Mouse (Mus musculus) left cerebral cortex, postnatal 14 days (tissue): ENCODE measurements around the gene Kdm2b. TPM values are rescaled to one million over a fixed set of nuclear protein-coding genes. Genes with fewer than 3 reads are reported as not detected.
"Not testable (repeated sequence)": the region's sequence is repeated elsewhere in the genome, so short reads cannot be mapped to it uniquely, and the experiment has no call there.

Experiments used
- DNase-seq, 2 experiments: peaks; one replicate each; pipeline ENCODE4 v3.0.0; 2021 to 2022; ENCODE audit warnings: low spot score in 2 of 2, mixed read lengths in 1 of 2
- intact Hi-C: fragments of 180-260 bp; cut with DNase I; formaldehyde crosslinking; loops from one replicate; pipeline ENCODE4 v1.15.1; 2025
- total RNA-seq, 2 experiments: library from RNA; stranded (reverse); gene quantifications; 2 replicates each; pipeline ENCODE4 v1.2.3; 2021

Kdm2b gene
- total RNA-seq, 2 experiments from 2014 or later = 29.1 to 31.1 TPM

DNA sequence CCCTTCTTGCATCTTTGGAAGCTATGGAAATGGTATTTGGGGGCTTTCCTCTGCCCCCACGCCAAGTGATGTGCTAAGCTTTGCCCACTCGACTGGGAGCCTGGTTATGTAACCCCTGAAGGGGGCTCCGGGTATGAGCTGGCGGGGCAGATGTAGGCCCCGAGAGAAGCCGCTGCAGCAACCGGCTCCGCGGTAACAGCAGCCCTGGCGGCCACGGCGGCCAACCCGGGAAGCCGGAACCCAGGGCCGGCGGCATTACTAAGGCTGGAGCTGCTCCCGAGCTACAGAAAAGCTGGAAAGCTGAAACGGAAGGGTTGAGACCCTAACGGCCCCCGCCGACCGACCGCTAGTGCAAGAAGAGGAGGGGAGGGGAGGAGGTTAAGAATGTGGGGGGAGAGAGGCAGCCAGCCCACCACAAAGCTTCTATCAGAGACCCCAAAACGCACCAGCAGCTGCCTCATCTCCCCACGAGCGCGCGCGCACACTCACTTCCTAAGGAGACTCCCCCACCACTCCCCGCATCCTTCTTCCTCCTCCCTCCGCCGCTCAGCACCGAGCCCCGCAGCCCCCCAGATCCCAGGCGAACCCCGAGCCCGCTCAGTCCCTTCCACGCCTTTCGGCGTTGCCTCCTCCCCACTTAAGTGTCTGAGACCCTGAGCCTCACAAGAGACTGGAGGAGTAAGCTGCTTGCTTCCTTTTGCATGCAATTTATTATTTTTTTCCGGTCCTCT, 1.4 kb downstream of the Kdm2b start:
- DNase-seq = peak in 1 of 2 experiments; percentile 56
- intact Hi-C loops = no loop called here

DNA sequence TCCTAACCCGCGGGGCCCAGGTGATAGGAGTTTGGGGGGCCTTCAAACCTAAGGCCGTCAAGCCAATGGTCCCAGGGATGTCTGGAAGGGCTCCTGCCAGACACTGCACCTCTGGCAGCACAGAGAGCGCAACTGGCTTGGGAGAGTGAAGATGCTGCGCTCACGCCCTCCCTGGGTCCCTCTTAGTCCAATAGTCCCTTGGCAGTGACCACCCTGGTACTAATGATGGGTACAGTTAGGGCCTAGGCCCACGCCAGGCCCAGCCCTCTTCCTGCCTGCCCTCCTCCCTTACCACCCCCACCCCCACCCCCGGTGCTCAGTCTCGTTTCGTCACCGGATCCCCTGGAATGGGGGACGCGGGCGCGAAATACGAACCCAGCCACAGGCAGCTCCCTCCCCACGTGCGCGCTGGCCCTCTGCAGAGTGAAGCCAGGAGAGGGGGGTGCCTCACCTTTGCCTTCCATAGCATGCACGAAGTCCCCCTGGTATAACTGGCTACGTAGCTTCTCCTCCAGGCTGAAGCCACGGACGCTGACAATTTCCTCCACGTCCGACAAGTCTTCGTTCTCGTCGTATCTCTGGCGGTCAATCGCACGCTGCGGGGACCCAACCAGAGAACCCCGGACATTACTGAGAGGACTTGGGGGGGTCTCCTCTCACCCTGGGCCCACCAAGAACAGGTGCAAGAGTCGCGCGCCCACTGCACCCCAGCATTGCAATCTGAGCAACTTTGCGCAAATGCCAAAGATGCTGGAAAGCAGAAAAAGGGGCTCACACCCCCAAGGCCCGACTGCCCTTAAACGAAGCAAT, 2.2 kb downstream of the Kdm2b start:
- DNase-seq = peak in 1 of 2 experiments; percentile 54
- intact Hi-C loops = no loop called here

DNA sequence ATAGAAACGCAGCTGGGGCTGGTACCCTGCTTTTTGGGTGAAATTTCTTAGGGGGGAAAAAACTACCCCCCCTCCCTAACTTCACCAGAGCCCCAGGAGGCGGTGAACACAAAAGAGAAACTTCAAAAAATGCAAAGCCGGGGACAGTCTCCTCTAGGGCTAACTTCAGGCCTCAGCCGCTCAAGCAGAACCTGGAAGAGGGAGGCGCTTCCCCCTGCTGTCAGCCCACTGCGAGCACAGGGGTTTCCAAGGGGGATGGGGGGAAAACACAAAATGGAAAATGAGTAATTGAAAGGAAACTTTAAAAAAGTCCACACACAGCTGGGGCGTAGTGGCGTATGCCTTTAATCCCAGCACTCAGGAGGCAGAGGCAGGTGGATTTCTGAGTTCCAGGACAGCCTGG, 3.5 kb downstream of the Kdm2b start:
- intact Hi-C loops = no loop called here

DNA sequence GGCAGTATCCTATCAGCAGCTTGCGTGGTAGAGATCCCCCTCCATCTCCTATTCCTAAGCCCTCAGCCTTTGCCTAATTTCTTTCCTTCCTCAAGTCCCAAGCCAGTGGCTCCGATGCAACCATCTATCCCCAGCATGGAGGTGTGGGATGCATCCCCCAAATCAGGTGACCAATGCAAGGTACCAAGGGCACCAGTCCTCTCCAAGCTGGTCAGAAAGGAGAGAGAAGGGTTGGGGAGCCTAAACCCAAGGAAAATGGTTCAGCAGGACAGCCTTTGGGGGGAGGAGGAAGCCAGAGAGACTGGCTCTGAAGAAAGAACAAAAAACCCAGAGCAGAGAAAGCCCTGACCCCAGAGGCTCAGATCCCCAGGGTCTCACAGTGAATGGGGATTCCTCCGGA, 4.3 kb downstream of the Kdm2b start:
- intact Hi-C loops = no loop called here
- DNase-seq = no peak

More for the DNA sequence above, 3.5 kb downstream of the Kdm2b start:
- no peak for DNase-seq

DNA sequence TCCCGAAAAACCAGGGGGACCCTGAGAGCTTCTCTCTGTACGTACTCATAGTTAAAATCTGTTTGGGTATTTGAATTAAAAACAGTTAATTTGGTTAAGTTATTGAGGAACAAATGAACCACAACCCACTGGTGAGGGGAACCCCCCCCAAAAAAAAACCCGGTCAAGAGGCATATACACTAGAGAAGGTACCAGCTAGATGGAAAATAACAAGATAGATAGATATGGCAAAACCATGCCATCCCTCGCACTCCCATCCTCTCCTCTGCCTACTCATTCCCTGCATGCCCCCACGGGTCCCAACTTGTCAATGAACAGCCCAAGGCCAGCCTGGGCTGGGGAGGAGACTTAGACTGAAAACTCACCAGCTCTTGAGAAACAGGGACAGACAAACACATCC, 5.1 kb downstream of the Kdm2b start:
- no peak for DNase-seq
- intact Hi-C loops = no loop called here

DNA sequence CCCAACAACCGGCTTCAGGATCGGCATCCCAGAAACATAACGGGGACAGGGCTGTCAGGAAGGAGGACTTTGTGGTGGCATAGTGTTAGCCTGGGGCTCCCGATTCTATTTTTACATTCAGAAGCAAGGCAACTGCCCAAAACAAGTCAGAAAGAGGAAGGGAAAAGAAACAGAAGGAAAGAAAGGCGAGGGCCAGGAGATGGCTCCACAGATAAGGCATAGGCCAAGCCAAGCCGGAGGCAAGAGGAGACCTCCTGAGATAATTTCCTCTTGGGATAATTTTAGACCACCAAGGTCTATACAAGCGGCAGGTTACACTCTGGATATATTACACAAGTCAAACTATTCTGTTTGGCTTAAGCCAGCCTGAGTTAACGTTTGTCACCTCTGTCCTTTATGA, 10.7 kb downstream of the Kdm2b start:
- DNase-seq = no peak
- intact Hi-C loops = no loop called here

DNA sequence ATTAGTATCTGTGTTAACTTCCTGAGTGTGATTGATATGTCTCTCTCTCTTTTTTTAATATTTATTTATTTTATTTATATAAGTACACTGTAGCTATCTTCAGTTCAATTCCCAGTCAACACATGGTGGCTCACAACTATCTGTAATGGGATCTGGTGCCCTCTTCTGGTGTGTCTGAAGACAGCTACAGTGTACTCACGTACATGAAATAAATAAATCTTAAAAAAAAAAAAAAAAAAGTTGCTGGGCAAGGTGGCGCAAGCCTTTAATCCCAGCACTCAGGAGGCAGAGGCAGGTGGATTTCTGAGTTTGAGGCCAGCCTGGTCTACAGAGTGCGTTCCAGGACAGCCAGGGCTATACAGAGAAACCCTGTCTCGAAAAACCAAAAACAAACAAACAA, 14.9 kb downstream of the Kdm2b start:
- intact Hi-C loops, DNase-seq: not testable (repeated sequence)

DNA sequence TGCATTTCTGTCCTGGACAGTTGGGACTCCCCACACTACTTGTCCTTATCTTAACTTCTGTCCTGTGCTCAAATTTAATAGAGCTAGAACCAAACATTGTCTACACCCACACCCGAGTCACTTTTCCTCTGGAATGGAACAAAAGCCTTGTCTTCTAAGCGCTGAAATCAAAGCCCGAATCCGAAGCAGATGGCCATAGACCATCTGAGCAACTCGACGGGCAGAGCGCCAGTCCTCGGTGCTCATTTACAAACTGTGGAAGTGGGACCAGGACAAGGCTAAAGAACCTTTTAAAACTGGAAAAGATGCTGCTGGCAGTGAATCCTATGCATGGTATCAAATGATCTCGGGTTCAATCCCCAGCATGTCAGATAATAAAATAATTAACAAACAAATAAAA, 17.5 kb downstream of the Kdm2b start:
- intact Hi-C loops = no loop called here

DNA sequence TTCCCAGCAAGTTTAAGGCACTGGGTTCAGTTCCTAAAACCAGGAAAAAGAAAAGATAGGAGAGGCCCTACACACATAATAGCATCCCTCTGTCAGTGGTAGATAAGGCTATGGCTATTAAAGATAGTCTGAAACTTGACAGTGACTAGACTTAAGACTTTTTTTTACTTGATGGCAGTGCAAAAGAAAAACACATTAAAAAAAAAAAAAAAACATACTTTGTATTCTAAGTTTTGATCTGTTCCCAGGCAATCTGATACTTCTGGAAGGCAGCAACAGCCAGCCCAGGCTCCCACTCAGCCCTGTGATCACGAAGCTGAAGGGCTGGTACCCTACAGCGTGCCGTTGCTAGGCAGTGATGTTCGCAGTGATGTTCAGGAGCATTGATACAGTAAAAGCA, 18.2 kb downstream of the Kdm2b start:
- intact Hi-C loops = no loop called here
- DNase-seq = peak in 1 of 2 experiments; percentile 60

More for the DNA sequence above, 17.5 kb downstream of the Kdm2b start:
- peak; percentile 51 to 69 for DNase-seq

DNA sequence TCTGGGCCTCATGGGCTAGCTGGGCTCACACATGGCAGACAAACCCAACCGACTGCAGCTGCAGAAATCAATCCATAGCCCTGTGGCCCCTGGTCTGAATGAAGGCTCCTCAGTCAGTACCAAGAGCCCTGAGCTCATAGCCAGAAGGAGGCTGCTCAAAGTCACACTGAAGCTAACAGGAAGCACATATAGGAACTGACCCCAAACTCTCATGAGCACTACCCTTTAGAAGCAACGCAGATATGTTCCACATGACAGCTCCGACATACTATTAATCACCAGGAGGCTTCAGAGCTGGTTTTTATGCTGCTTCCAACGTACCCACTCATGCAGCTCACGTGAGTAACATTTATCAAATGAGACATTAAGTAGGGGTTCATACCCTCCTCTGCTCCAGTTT, 19.6 kb downstream of the Kdm2b start:
- no peak for DNase-seq

DNA sequence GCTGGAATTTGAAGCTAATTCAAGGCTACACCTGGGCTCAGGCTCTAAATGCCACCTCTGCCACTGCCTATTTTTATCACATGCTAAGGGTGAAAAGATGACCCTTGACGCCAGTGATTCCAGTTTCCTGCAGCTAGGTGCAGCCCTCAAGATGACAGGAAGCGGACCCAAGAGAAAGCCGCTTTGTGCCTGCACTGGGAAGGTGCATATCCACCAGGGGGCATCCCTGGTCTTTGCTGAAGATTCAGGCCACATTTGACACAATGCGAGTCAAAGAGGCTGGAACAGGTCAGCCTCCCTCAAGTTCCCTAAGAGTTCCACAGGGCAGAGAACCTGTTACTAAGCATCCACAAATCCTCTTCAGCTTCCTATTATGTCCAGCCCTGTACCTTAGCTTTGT, 21.3 kb downstream of the Kdm2b start:
- intact Hi-C loops = loop anchor here (1.0 to 2.0 kb wide), 2 partner anchors 44 to 78 kb away; no protein-coding TSS in a partner anchor
- DNase-seq = peak; percentile 72 to 79

More for the DNA sequence above, 19.6 kb downstream of the Kdm2b start:
- intact Hi-C loops = no loop called here

DNA sequence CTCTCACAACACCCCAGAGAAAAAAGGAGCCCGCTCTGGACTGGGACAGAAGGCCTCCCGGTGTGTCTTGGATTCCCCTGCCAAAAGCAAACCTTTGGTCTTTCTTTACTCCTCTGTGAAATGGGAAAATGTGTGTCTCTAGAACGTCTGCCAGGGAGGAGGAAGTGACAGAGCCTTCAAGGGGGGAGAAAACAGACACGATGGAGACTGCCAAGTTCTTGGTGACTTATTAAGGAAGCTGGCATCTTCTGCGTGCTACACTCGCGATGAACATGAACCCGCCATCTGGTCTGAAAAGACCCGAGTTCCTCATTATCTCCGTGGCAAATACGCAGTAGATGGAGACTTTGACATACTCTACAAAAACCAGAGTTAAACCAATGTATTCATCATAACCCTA, 24.2 kb downstream of the Kdm2b start:
- intact Hi-C loops = no loop called here
- peak in 1 of 2 experiments; percentile 28 for DNase-seq

DNA sequence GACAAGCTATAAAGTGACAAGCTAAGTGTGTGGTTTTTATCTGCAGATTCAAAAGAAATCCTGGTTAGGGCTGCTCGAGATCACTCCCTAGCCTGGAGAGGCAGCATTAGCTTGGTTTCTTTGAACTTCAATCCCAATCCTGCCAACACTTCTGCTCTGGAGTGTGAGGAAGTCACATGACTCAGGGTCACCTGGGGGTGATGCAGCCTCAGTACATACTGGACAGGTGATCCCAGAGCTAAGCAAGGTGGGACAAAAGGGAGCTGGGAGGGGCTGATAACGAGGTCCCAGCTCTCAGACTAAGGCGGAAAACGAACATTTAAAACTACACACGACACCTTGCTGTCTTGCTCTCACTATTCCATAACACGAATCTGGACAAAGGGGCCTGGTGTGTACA, 24.8 kb downstream of the Kdm2b start:
- intact Hi-C loops = no loop called here
- no peak for DNase-seq

DNA sequence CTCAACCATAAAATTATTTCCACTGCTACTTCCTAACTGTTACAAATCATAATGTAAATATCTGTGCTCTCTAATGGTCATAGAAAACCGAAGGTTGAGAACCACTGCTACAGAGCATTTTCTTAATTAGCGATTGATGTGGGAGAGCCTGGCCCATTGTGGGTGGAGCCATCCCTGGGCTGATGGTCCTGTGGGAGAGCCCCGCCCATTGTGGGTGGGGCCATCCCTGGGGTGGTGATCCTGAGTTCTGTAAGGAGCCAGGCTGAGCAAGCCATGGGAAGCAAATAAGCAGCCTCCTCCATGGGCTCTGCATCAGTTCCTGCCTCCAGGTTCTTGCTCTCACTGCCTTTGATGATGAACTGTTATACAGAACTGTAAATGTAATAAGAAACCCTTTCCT, 27.7 kb downstream of the Kdm2b start:
- DNase-seq = no peak
- intact Hi-C loops = no loop called here

DNA sequence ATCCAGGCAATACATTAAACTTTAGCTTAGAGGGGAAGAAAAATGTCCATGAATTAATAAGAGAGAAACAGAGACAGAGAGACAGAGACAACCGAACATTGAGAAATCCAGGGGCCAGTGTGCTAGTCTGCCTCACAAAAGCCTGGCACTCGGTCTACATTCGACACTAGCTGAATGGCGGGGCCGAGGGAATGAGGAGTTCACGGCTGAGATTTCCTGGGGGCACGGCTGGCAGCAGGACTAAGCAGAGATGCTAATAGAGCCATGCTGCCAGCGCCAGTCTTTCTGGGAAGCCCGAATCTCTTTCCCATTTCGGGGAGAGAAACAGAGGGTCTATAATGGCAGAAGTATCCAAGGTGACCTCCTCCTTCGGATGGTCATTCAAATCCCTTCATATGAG, 30.2 kb downstream of the Kdm2b start:
- no peak for DNase-seq
- intact Hi-C loops = no loop called here

DNA sequence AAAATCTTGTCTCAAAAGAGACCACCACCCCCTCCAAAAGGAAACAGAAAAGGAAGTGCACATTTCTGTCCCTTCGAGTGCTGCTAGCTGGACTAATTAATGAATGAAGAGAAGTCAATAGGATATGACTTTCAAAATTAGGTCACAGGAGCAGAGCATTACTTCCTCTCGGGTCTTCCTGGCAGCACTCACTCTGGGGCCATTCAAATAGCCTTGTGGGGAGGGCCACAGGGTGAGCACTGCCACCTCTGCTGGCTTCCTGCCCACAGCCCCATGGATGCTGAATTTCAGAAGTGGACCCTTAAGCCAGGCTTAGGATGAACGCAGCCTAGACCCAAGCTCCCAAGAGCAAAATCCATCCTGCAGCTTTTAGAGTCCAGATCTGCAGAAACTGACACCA, 33.6 kb downstream of the Kdm2b start:
- no peak for DNase-seq
- intact Hi-C loops = no loop called here

DNA sequence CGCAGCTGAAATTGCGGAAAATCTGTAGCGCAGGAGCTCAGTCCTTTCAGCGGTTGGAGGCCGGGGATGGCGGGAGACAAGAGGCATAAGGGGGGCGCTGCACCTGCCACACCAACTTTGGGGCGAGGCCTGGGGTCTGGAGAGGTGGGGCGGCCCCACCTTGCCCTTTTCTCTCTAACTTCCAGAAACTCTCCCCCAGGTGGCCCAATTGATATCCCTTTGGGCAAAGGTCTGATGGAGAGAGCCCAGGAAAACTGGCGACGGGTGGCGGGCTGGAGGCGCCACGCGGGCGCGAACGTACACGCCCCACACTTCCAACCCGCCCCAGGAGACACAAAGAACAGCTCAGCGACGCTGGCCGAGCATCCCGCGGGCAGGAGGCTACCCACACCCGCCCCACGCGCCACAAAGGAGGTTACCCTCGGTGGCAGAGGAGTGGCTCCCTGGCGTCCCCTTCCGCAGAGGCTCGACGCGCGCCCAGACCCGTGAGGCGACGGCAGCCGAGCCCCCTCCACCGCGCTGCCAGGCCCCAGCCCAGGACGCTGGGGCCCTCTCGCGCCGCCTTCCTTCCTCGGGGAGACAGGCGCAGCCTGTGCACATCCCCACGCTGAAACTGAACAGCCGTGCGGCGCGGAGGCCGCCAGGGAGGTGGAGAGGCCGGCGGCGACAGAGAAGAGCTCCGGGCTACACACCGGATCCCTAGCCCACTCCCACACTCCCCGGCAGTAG, 37.5 kb downstream of the Kdm2b start:
- intact Hi-C loops = no loop called here

DNA sequence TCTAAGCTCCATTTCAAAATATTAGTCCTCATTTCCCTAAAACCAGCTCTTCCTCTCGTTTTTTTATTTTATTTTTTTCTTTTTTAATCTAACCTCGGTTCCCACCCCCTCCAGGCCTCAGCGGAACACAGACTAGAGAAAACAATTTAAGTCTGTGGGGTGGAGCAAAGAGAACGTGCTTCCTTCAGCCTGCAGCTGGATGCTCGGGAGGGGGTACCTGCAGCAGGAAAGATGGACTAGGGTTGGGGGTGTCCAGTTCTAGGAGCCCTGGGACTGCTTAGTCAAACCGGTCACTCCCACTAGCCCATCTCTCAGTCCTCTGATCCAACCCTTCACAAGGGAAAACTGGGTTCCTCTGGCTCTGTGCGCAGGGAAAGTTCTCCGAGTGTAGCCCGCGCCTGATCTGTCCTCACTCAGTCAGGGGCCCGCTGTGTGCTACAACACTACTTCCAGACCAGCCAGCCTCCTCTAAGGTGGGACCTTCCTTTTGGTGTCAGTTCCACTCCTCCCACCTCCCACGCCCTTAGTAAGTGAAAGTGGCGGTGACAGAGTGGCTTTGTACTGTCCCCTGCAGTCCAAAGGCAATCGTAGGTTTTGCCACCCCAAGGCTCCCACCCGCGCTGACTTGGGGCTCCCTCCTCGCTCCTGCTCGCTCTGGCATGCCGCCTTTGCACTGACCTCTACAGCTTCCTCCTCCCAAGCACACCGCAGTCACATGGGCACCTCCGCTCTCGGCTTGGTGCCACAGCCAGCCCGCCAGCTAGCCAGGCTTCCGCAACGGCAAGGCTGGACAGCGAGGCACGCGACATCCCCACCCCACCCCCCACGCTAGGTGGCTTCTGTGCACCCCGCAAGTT, 38.3 kb downstream of the Kdm2b start:
- intact Hi-C loops = no loop called here
- peak in 1 of 2 experiments; percentile 34 for DNase-seq

More for the DNA sequence above, 37.5 kb downstream of the Kdm2b start:
- peak in 1 of 2 experiments; percentile 18 for DNase-seq

DNA sequence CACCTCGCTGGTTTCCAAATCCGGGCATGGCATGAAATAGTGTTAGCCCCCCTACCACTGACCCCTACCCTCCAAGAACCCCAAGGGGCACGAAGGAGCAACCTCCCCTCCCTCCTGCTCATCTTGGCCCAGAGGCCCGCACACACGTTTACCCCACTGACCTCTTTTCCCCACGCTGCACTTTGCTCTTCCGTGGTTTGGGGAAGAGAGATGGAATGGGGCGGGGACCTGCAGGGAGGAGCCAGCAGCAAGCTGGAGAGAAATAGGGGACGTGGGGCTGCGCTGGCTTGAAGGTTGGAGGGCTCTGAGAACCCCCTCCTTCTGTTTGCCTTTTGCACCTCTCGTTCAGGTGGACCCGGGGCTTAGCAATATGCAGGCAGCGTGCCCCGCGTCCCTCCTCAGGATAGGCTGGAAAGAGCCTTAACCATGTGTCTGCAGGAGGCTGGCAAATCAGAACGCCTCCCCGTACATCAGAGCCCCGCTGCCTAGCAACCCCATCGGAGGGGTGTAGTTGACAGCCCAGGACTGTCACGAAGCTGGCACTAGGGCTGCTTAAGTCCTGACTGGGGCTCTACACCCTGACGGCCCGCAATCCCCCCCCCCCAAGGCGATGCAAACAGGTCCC, 39.2 kb downstream of the Kdm2b start:
- DNase-seq = peak; percentile 70 to 74
- intact Hi-C loops = no loop called here
